Mouse (Mus musculus) hindbrain, embryonic 14.5 days (tissue): ENCODE results near the gene Nosip. TPM values are rescaled to one million over a fixed set of nuclear protein-coding genes. Genes with fewer than 3 reads are reported as not detected.
A peak's percentile ranks its signal among the peaks of the same experiment; 100 is the strongest.

ENCODE experiments used
- ATAC-seq: fragments of 200-750 bp; cut with Nextera tagmentation; 2 replicates; pipeline ENCODE4 v1.8.0; 2017; ENCODE audit warnings: moderate number of reproducible peaks, mild to moderate bottlenecking, moderate TSS enrichment, moderate library complexity; ENCODE audit not compliant: low FRiP score
- DNase-seq: peaks from one replicate; pipeline ENCODE4 v3.0.0-alpha.2; 2015; ENCODE audit warnings: low spot score
- H3K27ac ChIP-seq: fragments of 300-500 bp; sonication (generic); 2 replicates; pipeline ENCODE4 v1.5.1; 2014; ENCODE audit warnings: mild to moderate bottlenecking, moderate library complexity
- H3K27me3 ChIP-seq: fragments of 300-500 bp; sonication (generic); 2 replicates; pipeline ENCODE4 v1.6.1; 2014; ENCODE audit warnings: mild to moderate bottlenecking, low read length, mixed read lengths; ENCODE audit not compliant: control insufficient read depth, insufficient read depth
- H3K36me3 ChIP-seq: fragments of 300-500 bp; sonication (generic); replicated peaks from 2 replicates; pipeline ENCODE4 v1.6.1; 2014; ENCODE audit not compliant: control insufficient read depth, insufficient read depth
- H3K4me1 ChIP-seq: fragments of 300-500 bp; sonication (generic); replicated peaks from 2 replicates; pipeline ENCODE4 v1.6.1; 2014; ENCODE audit warnings: antibody characterized with exemption, low read length, mixed read lengths; ENCODE audit not compliant: control insufficient read depth, insufficient read depth
- H3K4me2 ChIP-seq: fragments of 300-500 bp; sonication (generic); replicated peaks from 2 replicates; pipeline ENCODE4 v1.6.1; 2014; ENCODE audit warnings: mild to moderate bottlenecking, moderate library complexity
- H3K4me3 ChIP-seq: fragments of 300-500 bp; sonication (generic); replicated peaks from 2 replicates; pipeline ENCODE4 v1.5.1; 2014; ENCODE audit warnings: mild to moderate bottlenecking, low read length
- H3K9ac ChIP-seq: fragments of 300-500 bp; sonication (generic); 2 replicates; pipeline ENCODE4 v1.6.1; 2014
- H3K9me3 ChIP-seq: fragments of 300-500 bp; sonication (generic); 2 replicates; pipeline ENCODE4 v1.6.1; 2016; ENCODE audit warnings: low read length; ENCODE audit not compliant: control insufficient read depth
- WGBS: fragments of 180-500 bp; shearing (Covaris S2); extraction: QIAGEN DNeasy Blood & Tissue Kit; methylation state at CpG from one replicate; pipeline ENCODE4 v1.1.7; 2014; 5-methylcytosine and 5-hydroxymethylcytosine counted together
- polyA plus RNA-seq: library from polyadenylated mRNA; unstranded; fragments of >200 nt; fragmentation: Nextera tagmentation; extraction: Ambion mirVana; gene quantifications from 2 replicates; pipeline ENCODE4 v1.2.1, GENCODE M21; 2014

The Nosip gene
- polyA plus RNA-seq, 1 experiment from 2014 or later, result 62.1 TPM

DNA sequence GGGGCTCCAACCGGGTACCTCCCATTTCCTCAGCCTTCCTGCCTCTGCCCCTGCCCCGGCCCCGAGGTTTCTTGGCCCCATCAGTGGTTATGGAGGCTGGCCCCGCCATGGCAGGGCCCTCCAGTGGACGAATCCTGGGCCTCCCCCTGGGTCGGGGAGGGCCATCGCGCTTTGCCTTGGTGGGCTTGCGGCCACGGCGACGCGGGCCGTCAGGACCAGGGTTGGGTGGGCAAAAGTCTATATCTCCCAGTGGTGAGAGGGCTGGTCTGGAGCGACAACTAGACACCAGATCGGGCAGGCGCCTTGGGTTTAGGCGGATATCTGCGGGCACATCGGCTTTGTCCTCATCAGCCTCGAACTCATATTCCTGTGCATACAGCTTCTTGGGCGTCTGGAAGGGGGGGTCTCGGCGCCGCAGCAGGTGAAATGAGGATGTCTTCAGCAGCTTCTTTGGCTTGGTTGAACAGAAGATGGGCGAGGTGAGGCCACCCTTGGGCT, 15.3 kb upstream of the Nosip start:
- ATAC-seq (no peak), DNase-seq (no peak)
- Histone ChIP-seq H3K36me3 (peaks cover 84% of the 10 kb centered on the region), H3K9ac (no peak overlapping the region), H3K4me1 (peaks cover 15% of the 10 kb centered on the region), H3K9me3 (no peaks in the 10 kb centered on the region), H3K4me3 (no peak overlapping the region), H3K27ac (no peak overlapping the region), H3K27me3 (no peaks in the 10 kb centered on the region), H3K4me2 (no peak overlapping the region)
- 94% methylated on average over 26 of the region's 26 CpGs for WGBS

DNA sequence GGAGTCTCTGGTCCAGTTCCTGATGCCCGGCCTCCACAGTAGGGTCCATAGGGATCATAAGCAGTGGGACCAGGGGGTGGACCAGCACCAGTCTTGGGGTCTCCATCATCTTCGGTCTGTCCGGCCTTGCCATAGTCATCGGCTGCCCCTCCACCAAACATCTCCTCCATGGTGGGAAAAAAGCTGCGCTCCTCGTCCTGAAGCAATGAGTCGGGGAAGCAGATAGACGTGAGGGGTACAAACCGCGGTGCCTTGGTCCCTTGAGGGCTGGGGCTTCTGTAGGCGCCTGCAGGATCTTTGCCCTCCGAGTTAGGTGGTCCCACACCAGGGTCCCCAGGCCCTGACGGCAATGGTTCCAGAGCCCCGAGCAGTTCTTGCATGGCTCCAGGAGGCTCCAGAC, 14.7 kb upstream of the Nosip start:
- peaks cover 15% of the 10 kb centered on the region for H3K4me1 ChIP-seq
- ATAC-seq, result no peak
- no peaks in the 10 kb centered on the region for H3K27me3 ChIP-seq
- H3K9me3 ChIP-seq, result no peaks in the 10 kb centered on the region
- H3K4me2 ChIP-seq, result no peak overlapping the region
- H3K4me3 ChIP-seq, result no peak overlapping the region
- H3K9ac ChIP-seq, result no peak overlapping the region
- H3K36me3 ChIP-seq, result peaks cover 78% of the 10 kb centered on the region
- H3K27ac ChIP-seq, result no peak overlapping the region
- 98% methylated on average over 14 of the region's 14 CpGs for WGBS
- DNase-seq, result no peak

DNA sequence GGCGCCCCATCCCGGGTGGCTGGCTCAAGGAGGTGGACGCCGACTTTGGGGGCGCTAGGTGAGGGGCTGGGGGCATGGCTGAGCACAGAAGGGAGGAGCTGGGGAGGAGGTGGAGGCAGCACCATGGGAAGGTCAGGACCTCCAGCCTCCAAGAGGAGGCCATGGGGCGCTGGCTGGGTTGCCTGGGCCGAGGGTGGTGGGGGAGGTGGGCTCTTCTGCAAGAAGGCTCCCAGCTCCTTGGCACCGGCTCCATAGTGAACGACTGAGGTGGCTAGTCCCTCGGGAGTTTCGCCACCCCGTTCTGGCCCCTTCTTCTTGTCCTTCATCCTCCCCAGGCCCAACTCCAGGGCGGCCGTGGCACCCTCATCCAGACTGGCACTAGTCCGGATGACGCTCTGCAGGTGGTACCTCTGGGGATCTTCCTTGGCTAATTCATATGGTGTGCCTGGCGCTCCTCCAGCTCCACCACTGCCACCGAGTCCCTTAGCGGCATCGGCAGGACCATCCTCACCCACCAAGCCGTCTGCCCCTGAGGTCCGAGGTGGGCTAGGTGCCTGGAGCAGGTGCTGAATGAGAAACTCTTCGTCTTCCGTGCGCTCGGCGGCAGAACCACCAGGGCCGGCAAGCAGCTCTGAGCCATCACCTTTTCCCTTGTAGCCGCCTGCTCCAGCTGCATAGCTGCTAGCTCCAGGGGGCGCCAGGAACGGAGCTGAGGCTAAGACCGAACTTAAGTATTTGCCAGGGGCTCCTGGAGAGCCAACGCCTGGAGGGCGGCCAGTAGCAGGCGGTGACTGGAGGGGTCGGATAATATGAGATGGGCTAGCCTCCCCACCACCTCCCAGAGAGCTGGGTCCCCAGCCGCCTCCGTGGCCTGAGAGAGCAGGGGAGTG, 14.0 kb upstream of the Nosip start:
- H3K9ac ChIP-seq, result no peak overlapping the region
- peaks cover 70% of the 10 kb centered on the region for H3K36me3 ChIP-seq
- H3K4me2 ChIP-seq, result no peak overlapping the region
- H3K4me3 ChIP-seq, result no peak overlapping the region
- 93% methylated on average over 38 of the region's 38 CpGs for WGBS
- H3K4me1 ChIP-seq, result peaks cover 15% of the 10 kb centered on the region
- H3K27ac ChIP-seq, result no peak overlapping the region
- H3K27me3 ChIP-seq, result no peaks in the 10 kb centered on the region
- no peak for DNase-seq
- no peak for ATAC-seq
- H3K9me3 ChIP-seq, result no peaks in the 10 kb centered on the region

DNA sequence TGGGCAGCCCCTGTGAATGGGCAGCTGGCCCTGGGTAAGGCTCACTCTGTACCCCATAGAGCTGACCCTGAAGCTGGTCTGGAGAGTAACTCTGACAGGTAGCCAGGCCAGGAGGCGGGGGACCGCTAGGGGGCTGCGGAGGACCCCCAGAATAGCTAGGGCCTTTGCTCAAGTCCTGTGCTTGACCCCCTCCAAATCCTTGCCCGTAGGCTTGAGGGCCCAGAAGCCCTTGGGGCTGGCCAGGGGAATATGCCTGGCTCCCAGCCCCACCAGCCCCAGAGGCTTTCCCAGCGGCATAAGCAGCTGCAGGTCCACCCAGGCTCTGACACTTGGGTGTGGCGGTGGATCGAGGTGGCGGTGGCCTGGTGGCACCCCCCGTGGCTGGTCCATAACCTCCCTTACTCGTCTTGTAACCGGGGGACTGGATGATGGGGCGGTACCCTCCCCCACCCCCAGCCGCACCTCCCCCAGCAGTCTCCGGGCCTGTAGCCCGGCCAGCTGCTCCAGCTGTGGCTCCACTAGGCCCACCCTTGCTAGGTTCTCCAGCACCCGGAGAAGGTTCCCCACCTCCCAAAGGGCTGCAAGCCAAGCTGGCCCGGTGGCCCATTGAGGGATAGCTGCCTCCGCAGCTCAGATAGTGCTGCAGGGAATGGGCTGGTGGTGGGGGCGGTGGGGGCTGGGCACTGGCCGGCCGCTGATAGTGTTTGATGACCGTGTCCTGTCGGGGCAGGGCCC, 13.1 kb upstream of the Nosip start:
- no peak overlapping the region for H3K4me3 ChIP-seq
- ATAC-seq, result no peak
- H3K4me2 ChIP-seq, result no peak overlapping the region
- peaks cover 62% of the 10 kb centered on the region for H3K36me3 ChIP-seq
- H3K27ac ChIP-seq, result no peak overlapping the region
- DNase-seq, result no peak
- H3K9me3 ChIP-seq, result no peaks in the 10 kb centered on the region
- H3K9ac ChIP-seq, result no peak overlapping the region
- H3K4me1 ChIP-seq, result peaks cover 18% of the 10 kb centered on the region
- 90% methylated on average over 22 of the region's 23 CpGs for WGBS
- H3K27me3 ChIP-seq, result no peaks in the 10 kb centered on the region

DNA sequence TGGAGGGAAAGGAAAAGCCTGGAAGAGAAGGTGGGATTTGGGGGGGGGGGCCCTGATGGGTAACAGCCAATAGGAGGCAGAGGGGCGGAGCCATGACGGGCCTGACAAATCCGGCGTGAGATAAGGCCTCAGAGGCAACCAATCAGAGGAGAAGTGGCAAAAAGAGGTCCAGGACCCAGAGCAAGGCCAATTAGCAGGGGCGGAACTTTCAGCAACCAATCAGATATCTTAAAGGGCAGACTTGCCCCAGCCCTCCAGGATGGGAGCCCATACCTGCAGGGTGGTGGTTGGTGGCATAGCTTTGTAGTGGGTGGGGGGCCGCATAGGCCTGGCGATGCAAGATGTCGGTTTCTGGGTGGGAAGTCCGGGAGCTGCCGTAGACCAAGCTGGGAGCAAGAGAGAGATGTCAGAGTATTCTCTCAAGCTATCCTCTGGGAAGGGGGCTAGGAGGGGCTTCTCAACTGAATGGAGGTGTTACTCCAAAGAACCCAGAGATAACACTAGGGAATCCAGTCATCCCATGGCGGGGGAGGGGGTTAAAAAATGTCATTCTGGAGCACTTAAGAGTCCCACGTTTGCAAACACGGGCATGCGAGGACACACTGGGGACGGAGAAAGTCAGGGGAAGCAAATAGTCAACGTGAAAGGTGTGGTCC, 11.2 kb upstream of the Nosip start:
- DNase-seq (peak; percentile 82), ATAC-seq (peak; percentile 67)
- Histone ChIP-seq H3K9me3 (no peaks in the 10 kb centered on the region), H3K4me3 (peak overlapping the region; percentile 59), H3K36me3 (peaks cover 42% of the 10 kb centered on the region), H3K27me3 (no peaks in the 10 kb centered on the region), H3K4me2 (peak overlapping the region; percentile 99), H3K9ac (peak overlapping the region; percentile 91), H3K27ac (peak overlapping the region; percentile 100), H3K4me1 (peaks cover 18% of the 10 kb centered on the region)
- 5% methylated on average over 16 of the region's 16 CpGs for WGBS

DNA sequence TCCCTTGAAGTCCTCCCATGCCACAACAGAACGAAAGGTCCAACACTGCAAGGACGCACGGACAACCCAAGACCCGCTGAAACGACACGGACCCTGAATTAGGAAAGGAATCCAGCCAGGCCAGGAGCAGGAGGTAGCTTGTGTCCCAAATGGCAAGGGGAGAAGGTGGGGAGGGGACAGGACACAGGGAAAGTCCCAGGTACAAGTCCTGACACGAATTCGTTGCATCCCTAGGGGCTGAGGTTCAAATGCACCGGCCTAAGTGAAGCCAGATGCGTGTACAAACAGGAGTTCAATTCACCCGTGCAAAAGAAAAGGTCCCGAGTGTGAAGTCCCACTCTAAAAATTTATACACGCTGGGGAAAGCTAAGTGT, 10.6 kb upstream of the Nosip start:
- Histone ChIP-seq H3K9ac (peak overlapping the region; percentile 91), H3K4me2 (peak overlapping the region; percentile 99), H3K4me1 (peaks cover 18% of the 10 kb centered on the region), H3K36me3 (peaks cover 37% of the 10 kb centered on the region), H3K9me3 (no peaks in the 10 kb centered on the region), H3K4me3 (peak overlapping the region; percentile 59), H3K27me3 (no peaks in the 10 kb centered on the region), H3K27ac (peak overlapping the region; percentile 100)
- ATAC-seq (no peak), DNase-seq (no peak)
- under 1% methylated on average over 13 of the region's 13 CpGs for WGBS

DNA sequence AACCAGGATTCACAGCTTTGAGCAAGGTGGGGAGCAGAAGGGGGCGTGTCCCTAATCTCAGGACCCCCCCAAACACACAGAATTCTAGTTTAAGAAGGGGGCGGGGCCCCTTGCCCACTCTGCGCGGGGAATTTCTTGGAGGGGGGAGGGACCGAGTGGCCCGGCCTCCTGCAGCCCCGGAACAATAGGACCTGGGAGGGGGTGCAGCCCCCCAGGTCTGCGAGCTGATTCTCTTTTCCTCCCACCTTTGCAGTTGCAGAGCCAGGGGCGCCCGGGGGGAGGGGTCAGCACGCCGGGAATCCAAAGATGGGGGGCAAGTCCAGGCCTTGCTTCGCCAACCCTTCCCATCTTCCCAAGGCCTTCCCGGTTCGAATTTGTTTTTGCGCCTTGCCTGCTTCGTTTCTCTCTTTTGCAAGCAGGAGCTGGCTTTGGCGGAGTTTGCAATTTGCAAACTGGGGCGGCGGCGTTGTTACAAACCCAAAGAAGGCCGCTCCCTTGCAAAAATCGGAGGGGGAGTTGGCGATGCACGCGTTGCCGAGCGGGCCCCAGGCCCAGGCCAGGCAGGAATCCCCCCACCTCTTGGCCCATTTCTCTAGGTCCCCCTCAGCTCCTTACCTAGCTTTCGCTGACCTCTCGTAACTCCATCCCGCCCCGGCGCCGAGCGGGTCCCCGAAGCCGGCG, 9.9 kb upstream of the Nosip start:
- Histone ChIP-seq H3K27ac (peak overlapping the region; percentile 100), H3K9ac (peak overlapping the region; percentile 91), H3K4me3 (peak overlapping the region; percentile 59), H3K9me3 (no peaks in the 10 kb centered on the region), H3K36me3 (peaks cover 29% of the 10 kb centered on the region), H3K27me3 (no peaks in the 10 kb centered on the region), H3K4me2 (peak overlapping the region; percentile 99), H3K4me1 (peaks cover 18% of the 10 kb centered on the region)
- ATAC-seq (no peak), DNase-seq (no peak)
- under 1% methylated on average over 38 of the region's 38 CpGs for WGBS

DNA sequence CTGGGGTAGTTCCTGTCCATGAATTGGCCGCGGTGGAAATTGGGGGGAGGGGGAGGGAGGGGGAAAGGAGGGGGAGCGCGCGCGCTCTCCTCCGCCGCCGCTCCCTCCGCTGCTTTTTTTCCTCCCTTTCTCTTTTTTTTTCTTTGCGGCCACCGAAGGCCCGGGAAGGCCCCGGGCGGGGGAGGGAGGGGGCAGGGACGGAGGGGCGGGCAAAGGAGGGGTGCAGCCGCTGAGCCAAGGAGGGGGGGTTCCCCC, 9.4 kb upstream of the Nosip start, which contains the start of gene Prr12:
Gene Prr12, minus strand, starts transcription at position 20 of the 255 bp plus-strand sequence.
- DNase-seq (peak; percentile 53), ATAC-seq (no peak)
- Histone ChIP-seq H3K9ac (peak within 1 kb of the TSS; percentile 91), H3K4me3 (peak within 1 kb of the TSS; percentile 59), H3K4me2 (peak within 1 kb of the TSS; percentile 99), H3K9me3 (no peaks in the 10 kb centered on the region), H3K36me3 (peaks cover 25% of the 10 kb centered on the region), H3K4me1 (peaks cover 18% of the 10 kb centered on the region), H3K27me3 (no peaks in the 10 kb centered on the region), H3K27ac (peak within 1 kb of the TSS; percentile 100)
- 0% methylated on average over 10 of the region's 18 CpGs for WGBS
